Mouse (Mus musculus): ENCODE measurements around the gene Rasl11b.

Rasl11b gene

DNA sequence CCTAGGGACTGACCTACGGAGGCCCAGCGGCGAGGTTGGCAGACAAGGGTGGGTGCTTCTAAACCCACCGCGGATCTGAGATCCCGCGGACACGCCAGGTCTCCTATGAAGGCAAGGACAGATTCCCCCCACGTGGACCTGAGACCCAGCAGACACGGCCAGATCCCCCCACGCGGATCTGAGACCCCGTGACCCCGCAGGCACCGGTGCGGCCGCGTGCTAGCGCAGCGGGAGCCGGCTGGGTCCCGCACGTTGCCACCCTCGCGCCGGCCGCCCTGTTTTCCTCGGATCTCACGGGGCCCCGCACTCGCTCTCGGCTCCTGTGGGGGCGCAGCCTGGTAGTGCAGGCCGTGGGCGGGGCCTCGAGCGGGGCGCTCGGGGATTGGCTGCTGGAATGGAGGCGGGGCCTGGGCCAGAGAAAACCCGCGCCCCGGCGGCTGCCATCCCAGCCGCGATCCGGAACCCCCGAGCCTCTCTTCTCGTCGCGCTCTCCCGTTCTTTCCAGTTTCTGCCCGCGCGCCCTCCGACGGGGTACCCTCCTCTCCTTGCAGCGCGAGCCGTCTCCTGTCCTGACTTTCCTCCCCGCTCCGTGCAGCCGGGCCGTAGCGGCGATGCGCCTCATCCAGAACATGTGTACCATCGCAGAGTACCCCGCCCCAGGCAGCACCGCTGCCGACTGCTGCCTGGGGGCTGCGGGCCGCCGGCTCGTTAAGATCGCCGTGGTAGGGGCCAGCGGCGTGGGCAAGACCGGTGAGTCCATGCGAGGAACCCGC is at the start of gene Rasl11b:
Gene Rasl11b (plus strand): TSS at position 446 of the 773 bp plus-strand sequence.
- DNase-seq: peak; percentile 73 to 86

DNA sequence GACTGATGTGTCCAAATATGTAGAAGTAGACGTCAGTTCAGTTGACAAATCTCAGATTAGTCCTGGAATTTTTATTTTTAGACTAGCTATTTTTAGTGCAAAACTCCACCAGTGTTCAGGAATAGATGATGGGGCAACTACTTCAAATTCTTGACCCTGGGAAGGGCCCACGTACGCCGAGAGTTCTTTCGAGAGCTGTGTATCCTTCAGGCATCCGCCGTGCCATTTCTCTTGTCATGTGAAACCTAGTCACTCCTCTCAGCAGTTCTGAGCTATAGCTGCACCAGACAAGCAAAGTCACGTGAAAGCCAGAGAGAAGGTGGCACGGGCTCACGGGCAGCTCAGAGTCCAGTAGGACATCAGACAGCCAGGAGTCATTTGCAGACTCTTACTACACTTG is 47.5 kb upstream of the Rasl11b start:
- no peak for DNase-seq

GRCm38 (mm10) chr5:74149975-74150374 is 45.1 kb upstream of the Rasl11b start:
- DNase-seq: no peak

DNA sequence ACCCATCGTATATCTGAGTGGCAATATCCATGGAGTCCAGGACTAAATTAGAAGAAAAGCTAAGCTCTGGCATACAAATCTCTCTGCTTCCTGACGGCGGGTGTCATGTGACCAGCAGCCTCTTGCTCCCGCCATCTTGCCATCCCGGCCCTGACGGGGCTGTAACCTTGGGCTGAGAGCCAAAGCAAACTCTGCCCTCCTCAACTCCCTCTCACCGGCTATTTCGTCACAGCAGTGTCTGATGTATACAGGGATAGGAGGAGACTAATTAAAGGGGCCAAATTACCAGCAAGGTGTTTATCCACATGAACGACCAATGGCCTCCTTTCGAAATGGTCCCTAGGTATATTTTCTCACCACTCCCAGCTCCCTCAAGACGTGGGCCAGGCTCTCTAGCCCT is 43.3 kb upstream of the Rasl11b start:
- DNase-seq: no peak

- DNase-seq: no peak
Measured at GRCm38 (mm10) chr5:74155860-74156351, 39.2 kb upstream of the Rasl11b start.

GRCm38 (mm10) chr5:74158929-74159632 is 36.0 kb upstream of the Rasl11b start:
- DNase-seq: no peak

DNA sequence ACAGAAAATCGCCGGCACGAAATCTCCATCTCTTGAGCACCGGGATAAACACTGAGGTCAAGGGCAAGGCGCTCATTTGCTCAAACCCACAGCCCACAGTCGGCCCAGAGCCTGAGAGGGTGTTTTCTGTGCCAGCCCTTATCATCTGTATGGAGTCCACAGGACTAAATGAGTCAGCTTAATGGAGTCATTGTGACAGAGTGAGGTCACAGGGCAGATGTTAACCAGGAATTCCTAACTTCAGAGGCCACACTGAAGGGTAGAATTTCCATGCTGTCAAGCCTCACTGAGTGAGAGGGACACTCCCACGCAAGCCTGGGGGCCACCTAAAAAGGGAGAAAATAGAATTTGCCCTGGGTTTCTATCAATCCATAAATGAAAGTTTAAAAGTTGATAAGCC is 35.2 kb upstream of the Rasl11b start:
- DNase-seq: no peak

DNA sequence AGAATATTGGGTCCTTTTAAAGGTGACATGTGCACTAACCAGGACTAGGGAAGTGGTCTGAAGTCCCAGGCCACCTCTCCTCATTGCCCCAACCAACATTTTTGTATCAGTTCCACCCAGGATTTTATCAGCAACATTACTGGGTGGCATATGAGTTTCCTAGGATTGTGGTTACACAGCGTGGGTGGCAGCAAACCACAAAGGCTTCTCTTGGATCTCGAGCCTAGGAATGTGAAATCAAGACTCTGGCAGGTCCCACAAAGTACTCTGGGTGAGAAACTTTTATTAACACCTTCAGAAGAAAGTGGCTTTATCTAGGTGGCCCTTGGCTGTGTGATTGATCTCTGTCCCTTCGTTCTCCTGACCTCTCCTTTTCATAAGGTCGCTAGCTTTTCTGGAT is 34.7 kb upstream of the Rasl11b start:
- no peak for DNase-seq

DNA sequence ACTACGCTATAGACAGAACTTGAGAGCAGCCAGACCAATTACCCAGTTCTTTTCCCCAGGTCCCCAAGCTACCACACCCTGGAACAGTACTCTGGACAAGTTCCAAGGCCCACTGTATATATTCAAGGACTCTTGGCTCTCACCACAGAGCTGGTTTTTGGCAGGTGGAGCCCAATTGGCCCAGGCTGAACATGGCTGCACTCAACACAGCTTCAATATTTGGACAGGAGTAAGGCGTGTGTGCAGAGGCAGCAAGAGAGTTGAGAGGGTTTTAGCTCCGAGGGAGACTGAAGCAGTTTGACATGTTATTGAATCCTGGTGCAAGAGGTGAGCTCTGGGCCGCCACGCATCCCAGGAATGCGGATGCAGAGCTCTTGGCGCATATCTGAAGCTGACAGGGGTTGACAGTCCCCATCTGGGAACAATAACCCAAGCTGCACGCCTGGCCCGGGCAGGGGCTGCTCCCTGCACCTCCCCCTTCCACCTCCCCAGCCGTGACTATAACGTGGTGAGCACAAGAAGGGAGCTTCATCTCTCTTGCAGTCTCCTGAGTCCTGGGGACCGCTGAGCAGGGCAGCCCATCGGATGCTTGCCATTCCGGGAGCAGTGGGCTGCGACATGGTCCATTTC is 33.7 kb upstream of the Rasl11b start:
- no peak for DNase-seq

GRCm38 (mm10) chr5:74162013-74162412 is 33.1 kb upstream of the Rasl11b start:
- DNase-seq: no peak

- no peak for DNase-seq
Measured at GRCm38 (mm10) chr5:74163141-74163540, 31.9 kb upstream of the Rasl11b start.

GRCm38 (mm10) chr5:74164547-74164946 is 30.5 kb upstream of the Rasl11b start:
- no peak for DNase-seq

- DNase-seq: no peak
Measured at GRCm38 (mm10) chr5:74166642-74167041, 28.4 kb upstream of the Rasl11b start.

DNA sequence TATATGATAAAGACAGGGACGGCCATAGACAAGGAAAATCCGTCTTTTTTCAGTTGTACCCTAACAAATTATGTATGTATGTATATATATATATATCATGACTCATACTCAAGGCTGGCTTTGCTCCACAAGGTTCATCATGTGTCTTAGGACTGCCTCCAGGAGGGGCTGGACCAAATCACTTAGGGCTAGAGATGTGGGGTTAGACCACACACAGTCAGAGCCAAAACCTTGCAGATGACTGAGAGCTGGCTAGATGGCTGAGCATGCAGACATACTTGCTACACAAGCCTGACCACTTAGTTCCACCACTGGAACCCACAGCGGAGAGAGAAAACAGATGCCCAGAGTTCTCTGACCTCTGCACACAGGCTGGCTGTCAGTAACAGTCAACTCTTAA is 27.0 kb upstream of the Rasl11b start:
- no peak for DNase-seq

GRCm38 (mm10) chr5:74171768-74172167 is 23.3 kb upstream of the Rasl11b start:
- DNase-seq: no peak

- DNase-seq: no peak
Measured at GRCm38 (mm10) chr5:74172208-74172607, 22.9 kb upstream of the Rasl11b start.

- DNase-seq: no peak
Measured at GRCm38 (mm10) chr5:74173162-74173844, 21.8 kb upstream of the Rasl11b start.

GRCm38 (mm10) chr5:74175526-74176270 is 19.4 kb upstream of the Rasl11b start:
- DNase-seq: no peak

- DNase-seq: no peak
Measured at GRCm38 (mm10) chr5:74180216-74180615, 14.9 kb upstream of the Rasl11b start.

GRCm38 (mm10) chr5:74183118-74183517 is 12.0 kb upstream of the Rasl11b start:
- no peak for DNase-seq

DNA sequence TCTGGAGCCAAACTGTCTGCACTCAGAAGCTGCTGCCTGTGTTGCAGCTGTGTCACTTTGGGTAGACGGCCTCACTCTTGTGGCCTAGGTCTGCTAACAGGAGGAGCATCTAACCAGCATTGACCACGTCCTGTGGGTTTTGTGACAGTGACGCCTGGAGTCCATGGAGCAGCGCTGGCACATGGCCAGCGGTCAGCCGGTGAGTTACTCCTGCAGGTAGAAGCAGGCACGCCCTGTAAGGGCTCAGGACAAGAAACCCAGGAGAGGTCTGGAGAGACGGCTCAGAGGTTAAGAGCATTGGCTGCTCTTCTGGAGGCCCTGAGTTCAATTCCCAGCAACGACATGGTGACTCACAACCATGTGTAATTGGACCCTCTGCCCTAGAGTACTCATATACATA is 10.5 kb upstream of the Rasl11b start:
- DNase-seq: no peak

- no peak for DNase-seq
Measured at GRCm38 (mm10) chr5:74188076-74188475, 7.0 kb upstream of the Rasl11b start.

All from spleen, adult 18-20 months (tissue).